Mouse (Mus musculus): Measurements from ENCODE around the gene Prcd.
A peak's percentile ranks its signal among the peaks of the same experiment; 100 is the strongest.
"Not testable (repeated sequence)": the region's sequence is repeated elsewhere in the genome, so short reads cannot be mapped to it uniquely, and the experiment has no call there.

Prcd gene

GRCm38 (mm10) chr11:116670386-116670785 is 17.1 kb downstream of the Prcd start:
- DNase-seq: no peak

GRCm38 (mm10) chr11:116671112-116671844 is 17.9 kb downstream of the Prcd start:
- peak; percentile 97 to 99 for DNase-seq

GRCm38 (mm10) chr11:116671845-116672434 is 18.6 kb downstream of the Prcd start:
- DNase-seq: no peak

GRCm38 (mm10) chr11:116672595-116672994 is 19.3 kb downstream of the Prcd start:
- no peak for DNase-seq

- no peak for DNase-seq
Measured at GRCm38 (mm10) chr11:116673410-116673809, 20.1 kb downstream of the Prcd start.

- no peak for DNase-seq
Measured at GRCm38 (mm10) chr11:116674616-116675379, 21.5 kb downstream of the Prcd start.

GRCm38 (mm10) chr11:116675429-116675828 is 22.1 kb downstream of the Prcd start:
- not testable (repeated sequence) for DNase-seq

- no peak for DNase-seq
Measured at GRCm38 (mm10) chr11:116676175-116676976, 23.0 kb downstream of the Prcd start.

GRCm38 (mm10) chr11:116677711-116678441 is 24.5 kb downstream of the Prcd start:
- DNase-seq: no peak

- no peak for DNase-seq
Measured at GRCm38 (mm10) chr11:116679148-116679547, 25.8 kb downstream of the Prcd start.

- DNase-seq: no peak
Measured at GRCm38 (mm10) chr11:116680321-116681091, 27.2 kb downstream of the Prcd start.

GRCm38 (mm10) chr11:116681147-116681546 is 27.8 kb downstream of the Prcd start:
- no peak for DNase-seq

GRCm38 (mm10) chr11:116682501-116683144 is 29.3 kb downstream of the Prcd start:
- DNase-seq: no peak

- DNase-seq: no peak
Measured at GRCm38 (mm10) chr11:116683777-116684176, 30.4 kb downstream of the Prcd start.

- DNase-seq: no peak
Measured at GRCm38 (mm10) chr11:116685729-116686128, 32.4 kb downstream of the Prcd start.

GRCm38 (mm10) chr11:116687897-116688296 is 34.6 kb downstream of the Prcd start:
- peak; percentile 21 to 37 for DNase-seq

- DNase-seq: no peak
Measured at GRCm38 (mm10) chr11:116689622-116690021, 36.3 kb downstream of the Prcd start.

GRCm38 (mm10) chr11:116690701-116691575 is 37.6 kb downstream of the Prcd start:
- no peak for DNase-seq

GRCm38 (mm10) chr11:116693899-116694249 is 40.5 kb downstream of the Prcd start:
- no peak for DNase-seq
